Mouse (Mus musculus) midbrain, embryonic 14.5 days (tissue): ENCODE data around the gene Plekhg5. TPM values are rescaled to one million over a fixed set of nuclear protein-coding genes. Genes with fewer than 3 reads are reported as not detected.

ENCODE experiments used
- ATAC-seq: fragments of 200-750 bp; cut with Nextera tagmentation; 2 replicates; pipeline ENCODE4 v1.8.0; 2017; ENCODE audit warnings: moderate number of reproducible peaks, moderate library complexity; ENCODE audit not compliant: low FRiP score, low TSS enrichment
- DNase-seq: peaks from one replicate; pipeline ENCODE4 v3.0.0-alpha.2; 2015
- H3K27ac ChIP-seq: fragments of 300-500 bp; sonication (generic); replicated peaks from 2 replicates; pipeline ENCODE4 v1.5.1; 2014; ENCODE audit warnings: mild to moderate bottlenecking, low read depth, low read length, moderate library complexity
- H3K27me3 ChIP-seq: fragments of 300-500 bp; sonication (generic); 2 replicates; pipeline ENCODE4 v1.6.1; 2014; ENCODE audit warnings: low read length, control low read depth, mixed read lengths; ENCODE audit not compliant: control insufficient read depth, insufficient read depth
- H3K36me3 ChIP-seq: fragments of 300-500 bp; sonication (generic); 2 replicates; pipeline ENCODE4 v1.6.1; 2014; ENCODE audit warnings: low read length, control low read depth; ENCODE audit not compliant: control insufficient read depth, insufficient read depth
- H3K4me1 ChIP-seq: fragments of 300-500 bp; sonication (generic); 2 replicates; pipeline ENCODE4 v1.6.1; 2014; ENCODE audit warnings: mild to moderate bottlenecking, antibody characterized with exemption, low read length, control low read depth; ENCODE audit not compliant: control insufficient read depth, insufficient read depth
- H3K4me2 ChIP-seq: fragments of 300-500 bp; sonication (generic); 2 replicates; pipeline ENCODE4 v1.6.1; 2014; ENCODE audit warnings: mild to moderate bottlenecking, low read length, moderate library complexity
- H3K4me3 ChIP-seq: fragments of 300-500 bp; sonication (generic); replicated peaks from 2 replicates; pipeline ENCODE4 v1.5.1; 2014; ENCODE audit warnings: low read depth, low read length
- H3K9ac ChIP-seq: fragments of 300-500 bp; sonication (generic); replicated peaks from 2 replicates; pipeline ENCODE4 v1.6.1; 2014; ENCODE audit warnings: mild to moderate bottlenecking, low read length, moderate library complexity
- H3K9me3 ChIP-seq: fragments of 300-500 bp; sonication (generic); 2 replicates; pipeline ENCODE4 v1.6.1; 2016; ENCODE audit warnings: low read length, control low read depth, mixed read lengths; ENCODE audit not compliant: control insufficient read depth
- WGBS: fragments of 180-500 bp; shearing (Covaris S2); extraction: QIAGEN DNeasy Blood & Tissue Kit; methylation state at CpG from one replicate; pipeline ENCODE4 v1.1.7; 2014; 5-methylcytosine and 5-hydroxymethylcytosine counted together
- polyA plus RNA-seq: library from polyadenylated mRNA; unstranded; fragments of >200 nt; fragmentation: Nextera tagmentation; extraction: Ambion mirVana; gene quantifications from 2 replicates; pipeline ENCODE4 v1.2.1, GENCODE M21; 2014

Plekhg5 gene
- polyA plus RNA-seq, 1 experiment from 2014 or later, result 8.0 TPM

DNA sequence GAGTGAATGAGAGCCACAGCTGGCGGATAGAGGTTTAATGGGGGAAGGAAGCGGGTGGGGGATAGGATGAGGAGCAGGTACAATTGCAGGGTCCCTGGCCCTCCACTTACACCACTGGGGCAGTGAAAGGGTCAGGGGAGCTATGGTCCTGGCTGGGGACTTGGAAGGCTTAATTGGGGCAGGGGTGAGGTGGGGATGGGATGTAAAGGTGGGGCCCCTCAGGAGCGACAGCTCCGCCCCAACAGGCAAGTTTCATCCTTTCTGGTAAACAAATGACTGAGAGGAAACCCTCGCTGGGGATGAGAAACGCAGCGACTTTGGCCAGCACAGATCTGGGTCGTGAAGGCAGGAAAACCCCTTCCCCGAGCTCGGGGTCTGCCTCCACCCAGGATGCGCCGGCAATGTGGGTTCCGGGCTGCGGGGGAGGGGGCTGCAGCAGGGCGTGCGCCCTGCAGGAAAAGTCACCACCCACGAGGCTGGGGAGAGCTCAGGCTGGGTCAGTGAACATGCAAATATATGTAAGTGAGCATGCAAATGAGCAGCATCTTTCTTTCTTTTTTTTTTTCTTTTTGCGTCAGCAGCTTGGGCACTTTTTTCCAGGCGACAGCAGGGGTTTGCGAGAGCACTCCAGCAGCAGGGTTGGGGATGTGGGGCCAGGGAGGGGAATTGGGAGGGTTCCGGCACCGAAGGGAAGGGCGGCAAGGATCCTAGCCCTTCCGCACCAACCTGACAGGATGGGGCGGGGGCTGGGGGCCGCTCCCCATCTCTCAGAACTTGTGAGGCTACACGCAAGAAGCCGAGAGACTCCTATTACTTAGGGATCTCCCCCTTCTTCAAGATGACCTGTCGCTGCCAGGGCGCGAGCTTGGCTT lies 48.2 kb downstream of the Plekhg5 start:
- Histone ChIP-seq H3K27me3 (peaks cover 94% of the 10 kb centered on the region), H3K27ac (no peak overlapping the region), H3K9me3 (no peaks in the 10 kb centered on the region), H3K36me3 (no peaks in the 10 kb centered on the region), H3K4me2 (peak overlapping the region; percentile 30), H3K9ac (peak overlapping the region; percentile 2; the same call in 1 of the 2 replicates), H3K4me1 (peaks cover 15% of the 10 kb centered on the region; the same call in 1 of the 2 replicates), H3K4me3 (peak overlapping the region; percentile 3; the same call in 1 of the 2 replicates)
- ATAC-seq (no peak), DNase-seq (no peak)
- 2% methylated on average over 31 of the region's 31 CpGs for WGBS

- DNase-seq (no peak), ATAC-seq (no peak)
- Histone ChIP-seq H3K4me1 (peaks cover 15% of the 10 kb centered on the region; the same call in 1 of the 2 replicates), H3K4me3 (no peak overlapping the region), H3K9me3 (no peaks in the 10 kb centered on the region), H3K27me3 (peaks cover 95% of the 10 kb centered on the region), H3K36me3 (no peaks in the 10 kb centered on the region), H3K4me2 (peak overlapping the region; percentile 30), H3K27ac (no peak overlapping the region), H3K9ac (no peak overlapping the region)
- under 1% methylated on average over 12 of the region's 12 CpGs for WGBS
Observed at GRCm38 (mm10) chr4:152121183-152121505, 48.8 kb downstream of the Plekhg5 start.

DNA sequence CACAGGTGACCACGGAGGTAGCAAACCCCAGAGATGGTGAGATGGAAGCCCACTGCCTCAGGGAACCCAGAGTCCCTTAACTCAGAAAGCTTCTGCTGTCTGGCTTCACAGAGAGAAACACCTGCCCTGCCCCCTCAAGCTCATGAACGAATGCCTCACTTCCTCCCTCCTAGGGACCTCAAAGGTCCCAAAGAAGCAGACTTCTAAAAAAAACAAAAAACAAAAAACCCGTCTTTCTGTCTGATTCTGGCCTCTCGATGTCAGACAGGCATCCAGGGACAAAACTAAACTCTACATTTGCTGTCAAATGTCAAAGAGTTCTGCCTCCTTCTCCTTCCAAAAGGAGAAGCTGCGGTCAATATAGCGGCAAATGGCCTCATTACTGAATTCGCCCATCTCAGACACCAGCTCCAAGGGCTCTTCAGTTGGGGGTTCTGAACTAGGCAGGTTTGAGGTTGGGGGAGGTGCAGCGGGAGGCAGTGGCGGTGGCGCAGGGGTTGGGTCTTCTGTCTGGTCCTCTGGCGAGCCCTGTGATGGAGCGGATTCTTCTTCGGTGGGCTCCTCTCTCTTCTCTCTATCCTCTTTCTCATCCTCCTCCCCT lies 52.2 kb downstream of the Plekhg5 start:
- Histone ChIP-seq H3K27ac (no peak overlapping the region), H3K4me1 (peaks cover 16% of the 10 kb centered on the region; the same call in 1 of the 2 replicates), H3K4me2 (no peak overlapping the region), H3K27me3 (peaks cover 100% of the 10 kb centered on the region), H3K4me3 (no peak overlapping the region), H3K9ac (no peak overlapping the region), H3K36me3 (no peaks in the 10 kb centered on the region), H3K9me3 (no peaks in the 10 kb centered on the region)
- ATAC-seq (no peak), DNase-seq (no peak)
- 8% methylated on average over 13 of the region's 13 CpGs for WGBS

DNA sequence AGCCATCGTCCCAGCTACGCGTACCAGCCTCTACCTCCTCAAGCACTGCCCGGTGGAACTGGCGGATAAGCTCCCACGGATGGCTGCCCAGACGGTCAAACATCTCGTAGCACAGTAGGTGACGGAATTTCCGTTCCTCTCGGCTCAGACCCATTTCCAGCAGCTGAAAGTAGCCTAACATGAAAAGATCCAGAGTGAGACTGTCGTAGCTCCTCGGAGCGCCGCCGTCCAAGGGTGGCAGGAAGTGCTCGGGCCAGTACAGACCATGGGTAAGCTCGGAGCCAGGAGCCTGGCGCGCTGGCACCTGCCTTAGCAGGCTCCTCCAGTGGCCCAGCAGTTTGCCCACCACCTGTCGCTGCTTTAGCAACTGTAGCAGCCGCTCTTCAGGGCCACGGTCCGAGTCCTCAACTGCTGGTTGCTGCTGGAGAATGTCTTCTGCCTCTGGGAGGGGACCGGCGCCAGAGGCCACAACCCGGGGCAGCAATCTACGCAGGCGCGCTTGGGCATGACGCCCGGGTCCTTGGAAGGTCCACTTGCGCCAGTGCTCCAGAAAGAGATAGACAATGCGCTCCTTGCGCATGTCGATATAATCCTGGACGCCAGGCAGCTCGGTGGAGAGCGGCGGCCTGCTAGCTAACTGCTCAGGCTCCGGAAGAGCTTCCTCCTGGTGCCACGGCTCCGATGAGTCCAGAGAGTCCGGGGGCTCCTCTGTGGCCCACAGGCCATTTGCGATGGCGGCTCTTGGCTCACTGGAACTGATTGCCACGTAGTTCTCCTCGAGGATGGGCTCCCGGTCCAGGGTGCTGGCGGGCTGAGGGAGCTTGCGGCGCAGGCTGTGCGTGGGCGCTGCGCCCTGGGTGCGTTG lies 53.1 kb downstream of the Plekhg5 start:
- peaks cover 13% of the 10 kb centered on the region for H3K4me1 ChIP-seq
- WGBS, result 4% methylated on average over 56 of the region's 56 CpGs
- no peak for ATAC-seq
- no peak overlapping the region for H3K9ac ChIP-seq
- no peak overlapping the region for H3K27ac ChIP-seq
- H3K4me3 ChIP-seq, result peak overlapping the region; percentile 24
- peaks cover 100% of the 10 kb centered on the region for H3K27me3 ChIP-seq
- DNase-seq, result peak; percentile 28
- peak overlapping the region; percentile 47 for H3K4me2 ChIP-seq
- no peaks in the 10 kb centered on the region for H3K36me3 ChIP-seq
- H3K9me3 ChIP-seq, result no peaks in the 10 kb centered on the region

DNA sequence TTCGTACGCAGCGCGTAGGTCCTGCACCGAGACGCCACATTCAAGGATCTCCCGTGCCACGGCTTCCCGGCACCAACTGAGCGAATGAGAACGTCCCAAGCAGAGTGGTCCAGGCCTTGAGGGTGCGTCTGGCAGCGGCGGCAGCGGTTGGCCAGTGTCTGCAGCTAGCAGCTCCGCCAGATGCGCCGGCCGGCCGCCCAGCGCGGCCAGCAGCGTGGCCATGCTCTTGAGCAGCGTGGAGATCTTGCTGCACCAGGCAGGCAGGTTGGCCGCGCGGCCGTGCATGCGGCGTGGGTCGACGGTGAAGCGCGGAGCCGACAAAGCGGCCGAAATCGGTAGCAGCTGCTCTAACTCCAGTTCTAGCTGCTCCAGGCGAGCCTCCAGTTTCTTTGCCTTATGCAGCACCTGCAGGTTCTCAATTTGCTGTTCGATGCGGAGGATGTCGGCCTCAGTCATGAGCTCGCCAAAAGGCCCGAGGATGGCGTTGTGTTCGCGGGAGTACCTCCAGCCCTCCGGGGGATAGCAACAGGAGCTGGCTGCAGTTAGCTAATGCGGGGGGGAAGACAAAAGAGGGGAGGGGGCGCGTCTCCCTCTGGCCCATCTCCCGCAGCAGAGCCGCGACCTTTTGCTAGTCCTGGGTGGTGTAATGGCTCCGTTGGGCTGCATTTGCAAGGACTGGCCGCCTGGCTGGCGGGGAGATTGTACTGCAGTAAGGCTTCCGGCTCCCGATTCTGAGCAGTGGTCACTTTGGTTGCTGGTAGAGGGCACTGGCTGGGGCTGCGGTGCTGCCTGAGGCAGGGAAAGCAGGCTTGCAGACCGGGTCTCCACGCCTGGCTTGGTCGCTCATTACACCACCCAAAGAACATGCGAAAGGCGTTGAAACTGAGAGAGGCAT lies 54.0 kb downstream of the Plekhg5 start:
- Histone ChIP-seq H3K9me3 (no peaks in the 10 kb centered on the region), H3K4me2 (peak overlapping the region; percentile 47), H3K9ac (peak overlapping the region; percentile 20; the same call in 1 of the 2 replicates), H3K4me3 (peak overlapping the region; percentile 24), H3K4me1 (peaks cover 16% of the 10 kb centered on the region), H3K27me3 (peaks cover 100% of the 10 kb centered on the region), H3K36me3 (no peaks in the 10 kb centered on the region), H3K27ac (no peak overlapping the region)
- DNase-seq (peak; percentile 58), ATAC-seq (no peak)
- 2% methylated on average over 65 of the region's 65 CpGs for WGBS

DNA sequence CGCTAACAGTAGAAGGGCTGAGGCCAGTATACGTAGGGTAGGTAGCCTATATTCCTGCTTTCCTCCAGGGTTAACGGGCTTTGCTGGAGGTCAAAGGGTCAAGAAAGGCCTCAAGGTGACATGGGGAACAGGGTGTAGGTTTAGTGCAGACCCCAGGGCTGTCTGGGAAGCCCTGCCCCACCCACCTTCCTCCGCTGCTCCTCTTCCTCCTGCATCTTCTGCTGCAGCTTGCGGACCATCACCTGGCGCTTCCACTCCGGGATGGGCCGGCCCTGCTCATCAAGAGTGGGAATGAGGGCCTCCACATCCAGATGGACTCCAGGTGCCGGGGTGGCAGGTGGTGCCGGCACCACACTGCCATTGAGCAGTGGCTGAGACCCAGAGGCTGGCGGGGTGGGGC lies 55.6 kb downstream of the Plekhg5 start:
- no peak overlapping the region for H3K27ac ChIP-seq
- no peak for ATAC-seq

GRCm38 (mm10) chr4:152128784-152129183 lies 56.5 kb downstream of the Plekhg5 start:
- Histone ChIP-seq H3K9me3 (no peaks in the 10 kb centered on the region), H3K27me3 (peaks cover 100% of the 10 kb centered on the region), H3K36me3 (no peaks in the 10 kb centered on the region), H3K4me2 (no peak overlapping the region), H3K27ac (no peak overlapping the region), H3K4me3 (no peak overlapping the region), H3K9ac (no peak overlapping the region), H3K4me1 (peaks cover 18% of the 10 kb centered on the region)
- whole genome bisulfite sequencing, result 55% methylated on average over 5 of the region's 5 CpGs
- no peak for ATAC-seq
- DNase-seq, result no peak

More for the DNA sequence above, 55.6 kb downstream of the Plekhg5 start:
- H3K4me2 ChIP-seq, result no peak overlapping the region
- no peak overlapping the region for H3K4me3 ChIP-seq
- no peak for DNase-seq
- WGBS, result 83% methylated on average over 11 of the region's 11 CpGs
- no peak overlapping the region for H3K9ac ChIP-seq
- H3K27me3 ChIP-seq, result peaks cover 100% of the 10 kb centered on the region
- peaks cover 18% of the 10 kb centered on the region for H3K4me1 ChIP-seq
- H3K36me3 ChIP-seq, result no peaks in the 10 kb centered on the region
- H3K9me3 ChIP-seq, result no peaks in the 10 kb centered on the region
